In the genomic region with DNA sequence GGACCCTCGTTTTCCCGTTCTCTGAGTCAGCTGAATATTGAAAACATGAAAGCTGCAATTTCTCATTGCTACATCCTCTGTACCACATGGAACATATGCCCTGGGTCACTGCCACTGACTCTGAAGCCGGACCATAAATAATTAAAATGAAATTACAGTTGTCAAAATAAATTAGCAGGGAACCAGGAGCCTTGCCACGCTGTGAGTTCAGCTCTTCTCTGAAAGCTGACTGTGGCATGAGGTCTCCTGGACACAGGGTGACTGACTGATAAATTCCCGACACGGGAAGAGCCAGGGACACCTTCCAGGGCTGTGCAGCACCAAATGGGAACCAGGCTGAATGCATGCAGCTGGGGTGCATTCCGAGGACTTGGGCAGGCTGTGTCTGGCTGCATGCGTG, we compare ENCODE assay signal across 10 mouse cellular contexts. TPM values are rescaled to one million over a fixed set of nuclear protein-coding genes. Genes with fewer than 3 reads are reported as not detected.
DNase-seq lines count a peak whose midpoint lies in the region; ATAC-seq lines count a peak whose summit lies in the region.
"Had no signal": no experiment of that assay in that cellular context is flagged by ENCODE, and none has a peak within 500 bp of the region (broad histone marks: within the 10 kb centered on the region; RNA-seq: fewer than 3 reads in every experiment).

No protein-coding gene starts in this region.

- WGBS in kidney, embryonic 14.5 days, result 47% methylated on average over 8 of the region's 8 CpGs
- 47% methylated on average over 8 of the region's 8 CpGs for WGBS in forebrain, embryonic 15.5 days
- 36% methylated on average over 8 of the region's 8 CpGs for WGBS in limb, embryonic 12.5 days

- no peaks in the 10 kb centered on the region for H3K9me3 ChIP-seq in kidney, embryonic 14.5 days (ENCODE audit: control insufficient read depth, low read length)
- no peaks in the 10 kb centered on the region for H3K9me3 ChIP-seq in forebrain, embryonic 15.5 days
- no peaks in the 10 kb centered on the region for H3K9me3 ChIP-seq in limb, embryonic 12.5 days
- H3K9me3 ChIP-seq: lung, embryonic 15.5 days had no signal

- H3K4me1 ChIP-seq in kidney, embryonic 14.5 days (ENCODE audit: control insufficient read depth, insufficient read depth, low read length), result peaks cover 69% of the 10 kb centered on the region
- H3K4me1 ChIP-seq in forebrain, embryonic 15.5 days, result peaks cover 70% of the 10 kb centered on the region
- H3K4me1 ChIP-seq in limb, embryonic 12.5 days (replicated peaks), result peaks cover 66% of the 10 kb centered on the region

- peak overlapping the region; percentile 53; the same call in 1 of the 2 replicates for H3K27ac ChIP-seq in kidney, embryonic 14.5 days (ENCODE audit: low read depth, low read length)
- peak overlapping the region; percentile 90 for H3K27ac ChIP-seq in forebrain, embryonic 15.5 days (replicated peaks)
- H3K27ac ChIP-seq in limb, embryonic 12.5 days, result 0 out of 2 replicates have a peak overlapping the region, but pooled peaks have one; percentile 41
- H3K27ac ChIP-seq: lung, embryonic 15.5 days had no signal

- DNase-seq in kidney, adult 18-20 months, result no peak
- DNase-seq in retina, postnatal 1 day, result peak; percentile 56
- no peak for DNase-seq in lung, postnatal 36 days
- DNase-seq in left cerebral cortex, adult 18-20 months (ENCODE audit: low spot score in 2 of 2), result no peak
- no peak for DNase-seq in urinary bladder, adult 18-20 months (ENCODE audit: low spot score in 2 of 2)
- DNase-seq: kidney, postnatal 14 days had no signal

- H3K36me3 ChIP-seq in kidney, embryonic 14.5 days (ENCODE audit: control insufficient read depth, insufficient read depth, low read length), result no peaks in the 10 kb centered on the region
- no peaks in the 10 kb centered on the region for H3K36me3 ChIP-seq in forebrain, embryonic 15.5 days
- no peaks in the 10 kb centered on the region for H3K36me3 ChIP-seq in limb, embryonic 12.5 days
- H3K36me3 ChIP-seq: lung, embryonic 15.5 days had no signal

- no peak for ATAC-seq in kidney, embryonic 14.5 days (ENCODE audit: low FRiP score, low TSS enrichment)
- ATAC-seq in forebrain, embryonic 15.5 days (replicated peaks), result no peak
- ATAC-seq in limb, embryonic 12.5 days (ENCODE audit: insufficient number of reproducible peaks, insufficient read depth, low FRiP score, low TSS enrichment, low read depth), result no peak

- H3K4me2 ChIP-seq in kidney, embryonic 14.5 days (replicated peaks; ENCODE audit: low read depth, low read length), result no peak overlapping the region
- no peak overlapping the region for H3K4me2 ChIP-seq in forebrain, embryonic 15.5 days (replicated peaks)
- no peak overlapping the region for H3K4me2 ChIP-seq in limb, embryonic 12.5 days
- H3K4me2 ChIP-seq: lung, embryonic 15.5 days had no signal

- H3K9ac ChIP-seq in kidney, embryonic 14.5 days (ENCODE audit: low read depth, low read length), result no peak overlapping the region
- H3K9ac ChIP-seq in forebrain, embryonic 15.5 days (replicated peaks), result 0 out of 2 replicates have a peak overlapping the region, but pooled peaks have one; percentile 15
- H3K9ac ChIP-seq in limb, embryonic 12.5 days (replicated peaks), result no peak overlapping the region
- H3K9ac ChIP-seq: lung, embryonic 15.5 days had no signal

- no peak overlapping the region for H3K4me3 ChIP-seq in kidney, embryonic 14.5 days (ENCODE audit: low read length)
- H3K4me3 ChIP-seq in forebrain, embryonic 15.5 days, result no peak overlapping the region
- no peak overlapping the region for H3K4me3 ChIP-seq in limb, embryonic 12.5 days (replicated peaks)
- H3K4me3 ChIP-seq: lung, embryonic 15.5 days had no signal

- H3K27me3 ChIP-seq in kidney, embryonic 14.5 days (ENCODE audit: control insufficient read depth, insufficient read depth, low read length), result no peaks in the 10 kb centered on the region
- no peaks in the 10 kb centered on the region for H3K27me3 ChIP-seq in forebrain, embryonic 15.5 days
- H3K27me3 ChIP-seq in limb, embryonic 12.5 days, result no peaks in the 10 kb centered on the region
- H3K27me3 ChIP-seq: lung, embryonic 15.5 days had no signal

RNA-seq across cellular contexts. Expression of gene Tspan18, which starts 48.5 kb away (rescaled TPM):
- 40.8 and 49.2 TPM in 2 replicates for polyA plus RNA-seq in kidney, embryonic 14.5 days (2014; fragmentation: Nextera tagmentation; extraction: Ambion mirVana)
- polyA plus RNA-seq in forebrain, embryonic 15.5 days (2015; fragmentation: Nextera tagmentation; extraction: Ambion mirVana), result 16.5 and 16.9 TPM in 2 replicates
- 16.4 and 16.9 TPM in 2 replicates for polyA plus RNA-seq in limb, embryonic 12.5 days (2016; fragmentation: Nextera tagmentation; extraction: Ambion mirVana)
- 1 to 10 TPM; 1.4 to 1.6 TPM for total RNA-seq in left cerebral cortex, adult 18-20 months (2021)
